Mouse (Mus musculus): ENCODE measurements around the gene Plekhj1. TPM values are rescaled to one million over a fixed set of nuclear protein-coding genes. Genes with fewer than 3 reads are reported as not detected.

Gene Plekhj1
- polyA plus RNA-seq, 1 experiment from 2014 or later: 151 TPM

DNA sequence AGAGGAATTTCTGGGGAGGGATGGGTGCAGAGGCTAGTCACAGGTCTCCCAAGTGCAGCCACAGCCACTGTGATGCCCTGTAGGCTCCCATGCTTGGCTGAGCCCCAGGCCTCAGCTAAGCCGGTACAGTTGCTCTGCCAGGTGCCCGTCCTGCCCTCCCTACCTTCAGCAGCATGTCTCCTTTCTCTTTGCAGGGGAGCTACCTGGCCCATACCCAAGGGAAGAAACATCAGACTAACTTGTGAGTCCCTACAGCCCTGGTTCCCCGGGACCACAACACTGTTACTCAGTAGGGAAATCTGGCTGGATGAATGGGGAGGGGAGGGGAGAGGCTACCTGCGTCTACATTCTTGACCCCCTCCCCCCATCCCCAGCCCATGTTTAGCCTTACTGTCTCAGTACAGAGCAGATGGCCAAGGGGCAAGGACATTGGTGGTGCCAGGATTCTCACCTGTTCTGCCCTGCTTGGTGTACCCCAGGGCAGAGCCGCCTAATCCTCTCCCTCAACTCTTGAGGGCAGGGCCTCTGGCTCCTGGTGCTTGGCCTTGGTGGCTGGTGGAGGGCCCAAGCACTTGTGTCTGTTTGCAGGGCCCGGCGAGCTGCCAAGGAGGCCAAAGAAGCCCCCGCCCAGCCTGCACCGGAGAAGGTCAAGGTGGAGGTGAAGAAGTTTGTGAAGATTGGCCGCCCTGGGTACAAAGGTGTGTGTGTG lies 3.9 kb upstream of the Plekhj1 start:
- peaks cover 28% of the 10 kb centered on the region for H3K36me3 ChIP-seq (ENCODE audit: control insufficient read depth, insufficient read depth, low read length)
- H3K4me1 ChIP-seq (ENCODE audit: control insufficient read depth, insufficient read depth, low read length): peaks cover 21% of the 10 kb centered on the region
- H3K9me3 ChIP-seq (ENCODE audit: control insufficient read depth, low read length): no peaks in the 10 kb centered on the region
- H3K4me2 ChIP-seq: no peak overlapping the region
- no peak for DNase-seq (ENCODE audit: low spot score, missing footprints)
- H3K27me3 ChIP-seq (ENCODE audit: control insufficient read depth, insufficient read depth, low read length): peaks cover 8% of the 10 kb centered on the region
- no peak overlapping the region for H3K9ac ChIP-seq (ENCODE audit: low read length)
- 92% methylated on average over 10 of the region's 10 CpGs for WGBS
- ATAC-seq (ENCODE audit: low FRiP score): no peak
- no peak overlapping the region for H3K4me3 ChIP-seq (ENCODE audit: low read depth, low read length)
- H3K27ac ChIP-seq (ENCODE audit: low read depth, low read length): no peak overlapping the region

DNA sequence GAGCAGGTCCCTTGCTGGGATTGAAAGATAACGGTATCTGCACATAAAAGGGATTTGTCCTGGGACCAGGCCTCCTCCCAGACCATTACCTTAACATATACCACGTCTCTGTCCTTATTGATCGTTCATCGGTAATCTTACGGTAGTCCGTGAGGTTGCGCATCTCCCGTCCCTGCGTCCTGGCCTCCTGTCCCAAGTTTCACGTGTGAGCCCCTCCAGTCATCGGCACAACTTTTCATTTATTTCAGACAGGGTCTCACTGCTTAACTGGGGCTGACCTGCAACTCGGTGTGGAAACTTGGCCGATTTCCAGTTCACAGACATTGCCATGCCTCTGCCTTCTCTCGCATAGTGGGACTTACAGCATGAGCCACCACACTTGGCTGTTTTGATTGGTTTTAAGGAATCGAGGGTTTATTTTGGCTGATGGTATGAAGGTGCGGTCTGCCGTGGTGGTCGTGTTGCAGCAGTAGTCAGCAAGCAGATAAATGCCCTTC lies 692 bp upstream of the Plekhj1 start:
- H3K9ac ChIP-seq (ENCODE audit: low read length): peak overlapping the region; percentile 98
- H3K27ac ChIP-seq (ENCODE audit: low read depth, low read length): peak overlapping the region; percentile 90; the same call in 1 of the 2 replicates
- ATAC-seq (ENCODE audit: low FRiP score) (no peak), DNase-seq (ENCODE audit: low spot score, missing footprints) (no peak)
- WGBS: 3% methylated on average over 18 of the region's 18 CpGs
- H3K4me2 ChIP-seq: peak overlapping the region; percentile 96
- peaks cover 24% of the 10 kb centered on the region for H3K4me1 ChIP-seq (ENCODE audit: control insufficient read depth, insufficient read depth, low read length)
- H3K9me3 ChIP-seq (ENCODE audit: control insufficient read depth, low read length): no peaks in the 10 kb centered on the region
- peaks cover 29% of the 10 kb centered on the region for H3K36me3 ChIP-seq (ENCODE audit: control insufficient read depth, insufficient read depth, low read length)
- no peaks in the 10 kb centered on the region for H3K27me3 ChIP-seq (ENCODE audit: control insufficient read depth, insufficient read depth, low read length)
- H3K4me3 ChIP-seq (ENCODE audit: low read depth, low read length): peak overlapping the region; percentile 99

DNA sequence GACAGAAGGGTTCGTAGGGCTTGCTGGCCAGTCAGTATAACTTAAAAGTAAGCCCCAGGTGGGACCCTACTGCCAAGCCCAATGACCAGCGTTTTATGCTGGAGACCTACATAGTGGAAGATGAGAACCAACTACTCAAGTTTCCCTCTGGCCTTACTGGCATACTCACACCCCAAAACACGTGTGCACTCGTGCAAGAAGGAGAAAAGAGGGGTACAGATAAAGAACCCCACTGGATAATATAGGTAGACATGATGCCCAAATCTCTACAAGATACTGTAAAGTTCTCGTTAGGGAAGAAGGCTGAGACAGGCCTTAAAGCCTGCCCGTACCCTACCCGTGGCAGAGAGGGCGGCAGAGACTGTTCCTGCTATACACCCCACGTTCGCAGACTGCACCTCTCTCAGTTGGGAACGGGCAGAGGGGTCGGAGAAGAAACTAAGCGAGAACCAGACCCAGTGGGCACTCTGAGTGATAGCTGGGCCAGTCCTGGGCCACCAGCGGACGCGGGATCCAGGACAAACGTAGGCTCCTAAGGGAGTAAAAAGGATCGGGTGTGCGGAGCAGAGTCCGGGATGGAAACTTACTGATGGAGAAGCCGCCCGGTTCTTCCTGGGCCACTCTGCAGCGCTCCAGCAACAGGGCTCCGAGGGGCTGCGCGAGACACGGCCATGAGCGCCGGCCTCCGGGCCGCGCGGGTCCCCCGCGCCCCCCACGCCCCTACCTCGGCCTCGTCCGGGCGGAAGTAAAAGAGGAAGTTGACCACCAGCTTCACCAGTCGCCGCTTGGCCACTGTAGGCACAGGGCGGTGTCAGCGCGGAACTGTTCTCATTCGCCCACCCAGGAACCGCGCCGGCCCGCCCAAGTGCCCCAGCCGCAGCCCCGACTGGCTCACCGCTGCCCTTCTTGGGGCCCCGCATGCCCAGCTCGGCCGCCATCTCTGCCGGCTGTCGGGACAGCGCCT lies 958 bp downstream of the Plekhj1 start:
- Histone ChIP-seq H3K4me1 (ENCODE audit: control insufficient read depth, insufficient read depth, low read length) (peaks cover 24% of the 10 kb centered on the region), H3K9me3 (ENCODE audit: control insufficient read depth, low read length) (no peaks in the 10 kb centered on the region), H3K27ac (ENCODE audit: low read depth, low read length) (peak overlapping the region; percentile 90), H3K27me3 (ENCODE audit: control insufficient read depth, insufficient read depth, low read length) (no peaks in the 10 kb centered on the region), H3K4me2 (peak overlapping the region; percentile 96), H3K36me3 (ENCODE audit: control insufficient read depth, insufficient read depth, low read length) (peaks cover 19% of the 10 kb centered on the region), H3K9ac (ENCODE audit: low read length) (peak overlapping the region; percentile 98), H3K4me3 (ENCODE audit: low read depth, low read length) (peak overlapping the region; percentile 99)
- peak; percentile 76 for ATAC-seq (ENCODE audit: low FRiP score)
- DNase-seq (ENCODE audit: low spot score, missing footprints): peak; percentile 93
- 4% methylated on average over 54 of the region's 59 CpGs for WGBS

DNA sequence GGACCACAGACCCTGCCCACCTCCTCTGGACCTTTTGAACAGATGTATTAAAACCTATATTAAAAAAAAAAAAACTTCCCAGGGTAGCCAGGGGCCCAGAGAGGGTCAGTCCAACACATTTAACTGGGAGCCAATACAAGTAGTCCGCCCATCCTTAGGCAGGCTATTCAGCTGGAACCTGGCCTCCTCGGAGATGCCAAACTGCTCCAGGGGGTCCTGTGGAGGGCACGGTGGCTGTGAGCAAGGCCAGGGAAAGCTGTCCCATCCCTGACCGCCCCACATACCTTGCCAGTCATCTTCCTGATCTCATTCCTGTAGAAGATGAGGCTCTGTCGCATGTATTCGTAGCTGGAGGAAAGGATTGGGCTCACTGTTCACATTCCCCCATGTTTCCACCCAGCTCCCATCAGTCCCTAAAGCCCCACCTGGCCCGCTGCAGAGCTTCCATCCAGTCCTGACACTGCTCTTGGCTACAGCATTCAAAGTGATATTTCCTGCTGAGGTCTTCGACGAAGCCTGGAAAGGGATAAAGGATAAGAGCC lies 2.0 kb downstream of the Plekhj1 start:
- H3K4me1 ChIP-seq (ENCODE audit: control insufficient read depth, insufficient read depth, low read length): peaks cover 24% of the 10 kb centered on the region
- H3K9ac ChIP-seq (ENCODE audit: low read length): peak overlapping the region; percentile 98
- DNase-seq (ENCODE audit: low spot score, missing footprints): no peak
- H3K27me3 ChIP-seq (ENCODE audit: control insufficient read depth, insufficient read depth, low read length): no peaks in the 10 kb centered on the region
- ATAC-seq (ENCODE audit: low FRiP score): no peak
- 85% methylated on average over 9 of the region's 9 CpGs for WGBS
- H3K4me3 ChIP-seq (ENCODE audit: low read depth, low read length): peak overlapping the region; percentile 99
- peaks cover 22% of the 10 kb centered on the region for H3K36me3 ChIP-seq (ENCODE audit: control insufficient read depth, insufficient read depth, low read length)
- H3K27ac ChIP-seq (ENCODE audit: low read depth, low read length): no peak overlapping the region
- H3K9me3 ChIP-seq (ENCODE audit: control insufficient read depth, low read length): no peaks in the 10 kb centered on the region
- peak overlapping the region; percentile 96 for H3K4me2 ChIP-seq

DNA sequence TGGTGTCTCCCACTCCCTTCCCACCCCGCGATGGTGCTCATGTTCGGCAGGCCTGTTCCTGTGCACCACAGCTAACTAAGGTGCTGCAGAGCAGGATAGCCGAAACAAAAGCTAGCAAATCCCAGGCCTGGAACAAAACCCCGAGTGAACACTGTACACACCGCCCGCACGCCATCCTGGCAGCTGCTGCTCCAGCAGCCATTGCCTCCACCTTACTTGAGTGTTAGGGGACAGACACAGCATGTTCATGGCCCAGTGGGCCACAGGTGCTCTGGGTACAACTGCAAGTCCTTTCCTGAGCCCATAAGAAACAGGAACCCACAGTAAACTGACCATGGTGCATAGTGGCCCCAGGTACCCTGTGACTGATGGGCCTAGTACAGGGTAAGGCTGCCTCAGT lies 3.7 kb downstream of the Plekhj1 start:
- no peaks in the 10 kb centered on the region for H3K27me3 ChIP-seq (ENCODE audit: control insufficient read depth, insufficient read depth, low read length)
- H3K9ac ChIP-seq (ENCODE audit: low read length): no peak overlapping the region
- H3K27ac ChIP-seq (ENCODE audit: low read depth, low read length): no peak overlapping the region
- no peak for ATAC-seq (ENCODE audit: low FRiP score)
- peaks cover 18% of the 10 kb centered on the region for H3K4me1 ChIP-seq (ENCODE audit: control insufficient read depth, insufficient read depth, low read length)
- H3K4me2 ChIP-seq: no peak overlapping the region
- H3K4me3 ChIP-seq (ENCODE audit: low read depth, low read length): no peak overlapping the region
- DNase-seq (ENCODE audit: low spot score, missing footprints): no peak
- no peaks in the 10 kb centered on the region for H3K9me3 ChIP-seq (ENCODE audit: control insufficient read depth, low read length)
- H3K36me3 ChIP-seq (ENCODE audit: control insufficient read depth, insufficient read depth, low read length): peaks cover 28% of the 10 kb centered on the region
- WGBS: 95% methylated on average over 8 of the region's 8 CpGs

DNA sequence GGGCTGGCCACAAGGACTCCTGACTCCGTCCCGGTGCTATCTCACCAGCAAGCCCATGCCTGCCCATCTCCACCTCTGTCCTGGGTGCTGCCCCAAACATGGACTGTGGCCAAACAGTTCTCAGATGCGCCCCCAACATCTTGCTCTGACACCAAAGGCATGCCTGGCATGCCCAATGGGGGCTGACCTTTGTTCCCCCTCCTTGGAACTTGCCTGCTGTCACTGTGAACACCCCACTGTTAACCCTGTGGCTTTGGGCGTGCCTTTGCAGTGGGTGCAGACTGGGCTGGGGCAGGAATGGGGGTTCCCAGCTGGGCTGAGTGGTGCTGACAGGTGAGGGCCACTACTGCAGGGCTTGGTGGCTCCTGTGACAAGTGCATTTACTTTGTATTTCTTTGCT lies 4.6 kb downstream of the Plekhj1 start:
- no peak for ATAC-seq (ENCODE audit: low FRiP score)
- peaks cover 29% of the 10 kb centered on the region for H3K36me3 ChIP-seq (ENCODE audit: control insufficient read depth, insufficient read depth, low read length)
- no peak overlapping the region for H3K9ac ChIP-seq (ENCODE audit: low read length)
- H3K4me3 ChIP-seq (ENCODE audit: low read depth, low read length): no peak overlapping the region
- H3K4me2 ChIP-seq: no peak overlapping the region
- DNase-seq (ENCODE audit: low spot score, missing footprints): no peak
- H3K4me1 ChIP-seq (ENCODE audit: control insufficient read depth, insufficient read depth, low read length): peaks cover 12% of the 10 kb centered on the region
- 95% methylated on average over 4 of the region's 4 CpGs for WGBS
- no peaks in the 10 kb centered on the region for H3K27me3 ChIP-seq (ENCODE audit: control insufficient read depth, insufficient read depth, low read length)
- H3K9me3 ChIP-seq (ENCODE audit: control insufficient read depth, low read length): no peaks in the 10 kb centered on the region
- H3K27ac ChIP-seq (ENCODE audit: low read depth, low read length): no peak overlapping the region

DNA sequence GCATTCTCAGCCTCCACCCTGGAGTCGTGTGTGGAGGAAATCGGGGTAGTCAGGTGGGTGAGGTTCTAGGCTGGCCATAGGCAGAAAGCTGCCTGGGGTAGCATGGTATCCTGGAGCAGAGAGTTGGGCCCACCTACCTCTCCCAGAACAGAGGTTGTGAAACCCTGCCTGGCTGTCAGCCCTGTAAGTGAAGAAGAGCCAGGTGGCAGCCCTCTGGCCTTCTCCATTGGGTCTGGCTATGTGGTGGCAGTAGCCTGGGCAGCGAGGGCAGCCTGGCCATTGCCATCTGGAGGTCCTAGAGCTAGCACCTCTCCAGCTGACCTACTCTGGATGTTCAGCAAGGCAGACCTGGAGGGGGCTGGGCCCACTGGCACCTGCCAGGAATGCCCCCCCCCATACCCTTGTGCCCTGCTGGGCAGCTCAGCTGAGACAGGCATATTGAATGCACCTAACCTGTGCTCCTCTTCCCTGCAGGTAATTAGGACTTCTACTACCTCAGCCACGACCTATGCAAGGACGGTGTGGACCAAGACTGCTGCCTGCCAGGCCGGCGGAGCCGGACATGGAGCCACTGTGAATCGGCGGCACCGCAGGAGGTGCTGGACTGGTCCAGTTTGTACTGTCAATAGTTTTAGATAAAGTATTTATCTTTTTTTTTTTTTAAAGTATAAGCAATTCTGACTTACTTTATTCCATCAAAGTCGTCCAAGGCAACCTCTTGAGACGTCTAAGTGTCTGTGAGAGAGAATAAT lies 5.2 kb downstream of the Plekhj1 start:
- H3K4me1 ChIP-seq (ENCODE audit: control insufficient read depth, insufficient read depth, low read length): peaks cover 12% of the 10 kb centered on the region
- no peaks in the 10 kb centered on the region for H3K9me3 ChIP-seq (ENCODE audit: control insufficient read depth, low read length)
- DNase-seq (ENCODE audit: low spot score, missing footprints): no peak
- H3K9ac ChIP-seq (ENCODE audit: low read length): no peak overlapping the region
- no peak for ATAC-seq (ENCODE audit: low FRiP score)
- H3K27me3 ChIP-seq (ENCODE audit: control insufficient read depth, insufficient read depth, low read length): no peaks in the 10 kb centered on the region
- H3K4me2 ChIP-seq: no peak overlapping the region
- H3K36me3 ChIP-seq (ENCODE audit: control insufficient read depth, insufficient read depth, low read length): peaks cover 33% of the 10 kb centered on the region
- no peak overlapping the region for H3K4me3 ChIP-seq (ENCODE audit: low read depth, low read length)
- H3K27ac ChIP-seq (ENCODE audit: low read depth, low read length): no peak overlapping the region
- 93% methylated on average over 13 of the region's 13 CpGs for WGBS

DNA sequence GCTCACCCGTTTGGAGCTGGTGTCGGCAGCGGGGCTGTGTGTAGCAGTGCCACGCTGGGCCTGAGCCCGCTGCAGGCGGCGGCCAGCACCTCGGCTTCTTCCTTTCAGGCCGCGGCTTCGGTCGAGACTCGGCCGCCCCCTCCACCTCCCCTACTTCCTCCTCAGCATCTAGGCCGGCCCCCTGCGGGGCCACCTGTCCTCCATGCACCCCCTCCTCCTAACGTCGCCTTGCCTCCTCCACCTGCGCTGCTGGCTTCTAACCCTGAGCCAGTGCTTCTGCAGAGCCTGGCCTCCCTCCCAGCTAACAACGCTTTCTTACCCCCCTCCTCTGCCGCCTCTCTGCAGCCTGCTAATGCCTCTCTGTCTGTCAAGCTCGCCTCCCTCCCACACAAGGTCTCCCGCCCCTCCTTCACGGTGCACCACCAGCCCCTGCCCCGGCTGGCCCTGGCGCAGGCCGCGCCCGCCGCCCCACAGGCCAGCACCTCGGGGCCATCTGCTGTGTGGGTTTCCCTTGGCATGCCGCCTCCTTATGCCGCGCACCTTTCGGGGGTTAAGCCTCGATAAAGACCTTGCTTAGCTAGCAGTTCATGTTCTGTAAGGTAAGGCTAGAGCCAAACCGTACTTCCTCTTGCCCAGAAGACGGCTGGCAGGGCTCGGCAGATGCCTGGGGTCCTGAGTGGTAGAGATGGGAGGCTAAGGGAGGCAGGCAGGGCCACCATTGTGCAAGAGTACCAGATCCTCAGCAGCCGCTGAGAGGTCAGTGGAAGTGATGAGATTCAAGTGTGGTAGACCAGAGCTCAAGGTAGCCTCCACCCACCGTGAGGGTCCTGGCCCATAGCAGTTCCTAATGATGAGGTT lies 6.0 kb downstream of the Plekhj1 start:
- WGBS: 79% methylated on average over 41 of the region's 41 CpGs
- no peak overlapping the region for H3K9ac ChIP-seq (ENCODE audit: low read length)
- H3K9me3 ChIP-seq (ENCODE audit: control insufficient read depth, low read length): no peaks in the 10 kb centered on the region
- H3K4me3 ChIP-seq (ENCODE audit: low read depth, low read length): no peak overlapping the region
- H3K27me3 ChIP-seq (ENCODE audit: control insufficient read depth, insufficient read depth, low read length): no peaks in the 10 kb centered on the region
- DNase-seq (ENCODE audit: low spot score, missing footprints) (no peak), ATAC-seq (ENCODE audit: low FRiP score) (no peak)
- peaks cover 12% of the 10 kb centered on the region for H3K4me1 ChIP-seq (ENCODE audit: control insufficient read depth, insufficient read depth, low read length)
- H3K4me2 ChIP-seq: no peak overlapping the region
- no peak overlapping the region for H3K27ac ChIP-seq (ENCODE audit: low read depth, low read length)
- peaks cover 37% of the 10 kb centered on the region for H3K36me3 ChIP-seq (ENCODE audit: control insufficient read depth, insufficient read depth, low read length)
